Mouse (Mus musculus) brown adipose tissue, adult 24 weeks (tissue): ENCODE measurements around the gene Acot6. TPM values are rescaled to one million over a fixed set of nuclear protein-coding genes. Genes with fewer than 3 reads are reported as not detected.
A peak's percentile ranks its signal among the peaks of the same experiment; 100 is the strongest.
"Not testable (repeated sequence)": the region's sequence is repeated elsewhere in the genome, so short reads cannot be mapped to it uniquely, and the experiment has no call there.

Experiments used
- H3K27ac ChIP-seq: fragments of 200-500 bp; replicated peaks from 2 replicates; pipeline ENCODE4 v1.5.1; 2012; ENCODE audit warnings: low read depth, mild to moderate bottlenecking, low read length
- H3K4me1 ChIP-seq: fragments of 200-500 bp; 2 replicates; pipeline ENCODE4 v1.6.1; 2012; ENCODE audit warnings: low read length, mixed read lengths; ENCODE audit not compliant: control insufficient read depth, insufficient read depth, insufficient read length
- H3K4me3 ChIP-seq: fragments of 200-500 bp; 2 replicates; pipeline ENCODE4 v1.5.1; 2012; ENCODE audit warnings: low read depth, mild to moderate bottlenecking, low read length, moderate library complexity; ENCODE audit not compliant: insufficient read depth
- polyA plus RNA-seq: library from polyadenylated mRNA; stranded (reverse); fragments of >200 nt; gene quantifications from 2 replicates; pipeline ENCODE4 v1.2.4, GENCODE M21; 2012; ENCODE audit not compliant: missing spikeins, insufficient read depth, insufficient read length

Gene Acot6
- polyA plus RNA-seq = 1.5 and 3.3 TPM in 2 replicates

DNA sequence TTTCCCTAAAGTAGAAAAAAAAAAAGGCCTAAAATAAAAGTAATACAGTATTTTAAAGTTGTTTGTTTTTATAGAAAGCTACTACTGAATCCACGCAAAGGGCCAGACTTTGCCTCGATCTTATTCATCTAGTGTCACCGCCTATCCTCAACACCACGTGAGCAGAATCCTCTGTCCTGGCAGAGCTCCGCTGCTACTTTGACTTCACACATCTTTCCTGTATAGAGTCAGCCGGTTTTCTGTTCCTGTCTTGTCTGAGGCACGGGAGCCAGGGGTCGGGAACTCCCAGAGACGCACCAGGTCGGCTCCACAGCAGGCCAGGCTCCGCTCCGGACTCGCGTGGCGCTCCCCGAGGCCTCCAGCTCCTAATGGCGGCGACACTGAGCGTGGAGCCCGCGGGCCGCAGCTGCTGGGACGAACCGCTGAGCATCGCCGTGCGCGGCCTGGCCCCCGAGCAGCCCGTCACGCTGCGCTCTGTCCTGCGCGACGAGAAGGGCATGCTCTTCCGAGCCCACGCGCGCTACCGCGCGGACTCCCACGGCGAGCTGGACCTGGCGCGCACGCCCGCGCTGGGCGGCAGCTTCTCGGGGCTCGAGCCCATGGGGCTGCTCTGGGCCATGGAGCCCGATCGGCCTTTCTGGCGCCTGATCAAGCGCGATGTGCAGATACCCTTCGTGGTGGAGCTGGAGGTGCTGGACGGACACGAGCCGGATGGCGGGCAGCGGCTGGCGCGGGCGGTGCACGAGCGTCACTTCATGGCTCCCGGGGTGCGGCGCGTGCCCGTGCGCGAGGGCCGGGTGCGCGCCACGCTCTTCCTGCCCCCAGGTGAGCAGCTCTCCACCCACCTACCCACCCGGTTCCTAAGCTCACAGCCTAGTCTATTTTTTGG, at the start of gene Acot6:
Gene Acot6 (plus strand): TSS at position 51 of the 889 bp plus-strand sequence.
- not testable (repeated sequence) for H3K27ac ChIP-seq, H3K4me1 ChIP-seq
- peak within 1 kb of the TSS; percentile 89 for H3K4me3 ChIP-seq

DNA sequence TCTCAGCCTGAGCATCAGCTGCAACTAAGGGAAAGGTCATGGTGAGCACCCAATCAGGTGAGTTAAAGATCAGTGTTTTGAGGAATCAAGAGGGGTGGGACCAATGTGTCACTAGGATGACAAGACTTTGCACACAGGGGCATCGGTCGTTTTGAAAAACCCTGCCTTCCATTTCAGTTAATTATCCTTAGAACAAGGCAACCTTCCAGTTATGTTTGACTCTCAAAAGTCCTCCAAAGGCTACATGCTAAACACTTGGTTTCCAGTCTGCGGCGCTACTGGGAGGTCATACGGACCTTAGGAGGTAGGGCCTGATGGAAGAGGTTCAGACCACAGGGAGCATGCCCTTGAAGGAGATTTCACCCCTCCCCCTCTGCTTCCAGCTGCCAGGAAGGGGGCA, 49.7 kb upstream of the Acot6 start:
- not testable (repeated sequence) for H3K4me3 ChIP-seq, H3K27ac ChIP-seq, H3K4me1 ChIP-seq

DNA sequence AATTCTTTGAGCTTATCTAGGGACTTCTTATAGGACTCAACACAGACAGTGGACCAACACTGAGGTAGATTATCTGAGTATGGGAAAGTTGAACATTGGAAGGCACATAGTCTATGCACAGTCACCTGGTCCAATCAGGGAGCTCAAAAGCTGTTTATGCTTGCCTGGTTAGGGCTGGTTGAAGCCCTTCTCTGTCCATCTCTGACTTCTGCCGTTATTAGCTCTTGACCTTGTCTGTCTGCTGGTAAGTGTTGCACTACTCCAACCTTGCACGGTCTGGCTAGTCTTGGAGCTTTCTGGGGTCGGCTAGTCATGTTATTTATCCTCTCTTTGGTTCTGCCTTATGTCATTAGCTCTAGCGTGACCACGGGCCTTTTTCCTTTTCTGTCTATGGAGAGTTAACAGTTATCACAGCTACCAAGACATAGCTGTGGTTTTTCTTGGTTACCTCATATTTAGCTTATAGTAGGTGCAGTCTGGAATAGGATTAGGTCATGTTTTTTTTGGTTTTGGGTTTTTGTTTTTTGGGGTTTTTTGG, 48.4 kb upstream of the Acot6 start, which contains the start of gene Acot3:
Gene Acot3 (plus strand): TSS at position 208 of the 538 bp plus-strand sequence.
- H3K4me3 ChIP-seq = no peak within 1 kb of the TSS
- H3K27ac ChIP-seq = no peak within 1 kb of the TSS
- H3K4me1 ChIP-seq = no peaks in the 10 kb centered on the region

DNA sequence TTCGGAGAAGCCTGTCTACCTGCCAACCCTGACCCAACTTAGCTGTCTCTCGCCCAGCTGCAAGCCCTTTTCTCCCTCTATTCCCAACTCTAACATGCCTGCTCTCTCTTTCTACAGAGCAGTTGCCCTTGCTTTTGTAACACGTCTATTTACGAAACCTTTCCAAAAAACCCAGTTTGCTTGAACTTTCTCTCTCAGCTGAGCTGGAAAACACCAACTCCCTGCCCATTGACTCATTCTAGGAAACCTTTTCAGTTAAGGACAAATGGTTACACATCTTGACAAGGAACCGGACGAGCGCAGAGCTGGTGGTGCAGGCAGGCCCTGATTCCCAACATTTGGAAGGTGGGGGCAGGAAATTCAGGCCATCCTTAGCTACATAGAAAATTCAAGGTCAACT, 47.8 kb upstream of the Acot6 start:
- no peak overlapping the region for H3K27ac ChIP-seq
- H3K4me1 ChIP-seq = no peaks in the 10 kb centered on the region
- no peak overlapping the region for H3K4me3 ChIP-seq

DNA sequence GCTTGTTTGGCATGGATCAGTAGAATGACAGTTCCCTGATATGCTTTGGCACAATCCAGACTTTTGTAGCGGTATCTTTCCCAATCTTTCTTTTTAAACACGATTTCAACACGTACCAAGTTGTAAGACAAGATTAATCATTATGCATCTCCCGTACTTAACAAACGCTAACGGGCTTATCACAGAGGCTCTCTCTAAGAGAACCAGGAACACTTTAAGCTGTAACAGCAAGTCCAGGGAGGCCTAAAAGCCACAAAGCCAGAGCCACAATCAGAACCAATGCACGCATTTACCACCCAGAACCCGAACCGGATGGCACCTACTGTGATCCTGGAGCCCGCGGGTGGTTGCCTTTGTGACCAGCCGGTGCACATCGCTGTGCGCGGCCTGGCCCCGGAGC, 47.3 kb upstream of the Acot6 start:
- peak overlapping the region; percentile 14; the same call in 1 of the 2 replicates for H3K4me3 ChIP-seq
- H3K27ac ChIP-seq = no peak overlapping the region
- H3K4me1 ChIP-seq = no peaks in the 10 kb centered on the region

DNA sequence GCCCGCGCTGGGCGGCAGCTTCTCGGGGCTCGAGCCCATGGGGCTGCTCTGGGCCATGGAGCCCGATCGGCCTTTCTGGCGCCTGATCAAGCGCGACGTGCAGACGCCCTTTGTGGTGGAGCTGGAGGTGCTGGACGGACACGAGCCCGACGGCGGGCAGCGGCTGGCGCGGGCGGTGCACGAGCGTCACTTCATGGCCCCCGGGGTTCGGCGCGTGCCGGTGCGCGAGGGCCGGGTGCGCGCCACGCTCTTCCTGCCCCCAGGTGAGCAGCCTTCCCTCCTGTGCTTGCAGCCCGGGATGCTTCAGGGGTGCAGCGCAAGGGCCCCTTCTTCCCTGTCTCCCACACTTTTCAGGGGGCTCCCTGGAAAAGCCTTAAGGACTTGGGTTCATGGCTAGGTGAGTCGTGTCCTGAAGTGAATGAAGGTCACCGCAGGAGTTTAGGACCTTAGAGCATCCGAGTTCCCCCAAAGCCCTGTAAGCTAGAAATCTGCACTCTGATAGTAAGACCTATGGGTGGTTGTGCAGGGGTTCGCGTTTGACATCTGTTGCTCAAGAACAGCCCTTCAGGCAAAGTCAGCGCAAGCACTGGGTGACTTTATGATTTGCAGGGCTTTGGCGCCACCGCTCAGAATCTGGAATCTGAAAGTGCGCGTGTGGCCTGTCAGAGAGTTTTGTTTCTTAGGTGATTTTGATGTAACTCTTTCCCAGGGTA, 46.6 kb upstream of the Acot6 start:
- no peak overlapping the region for H3K27ac ChIP-seq
- peak overlapping the region; percentile 14; the same call in 1 of the 2 replicates for H3K4me3 ChIP-seq
- H3K4me1 ChIP-seq = no peaks in the 10 kb centered on the region

DNA sequence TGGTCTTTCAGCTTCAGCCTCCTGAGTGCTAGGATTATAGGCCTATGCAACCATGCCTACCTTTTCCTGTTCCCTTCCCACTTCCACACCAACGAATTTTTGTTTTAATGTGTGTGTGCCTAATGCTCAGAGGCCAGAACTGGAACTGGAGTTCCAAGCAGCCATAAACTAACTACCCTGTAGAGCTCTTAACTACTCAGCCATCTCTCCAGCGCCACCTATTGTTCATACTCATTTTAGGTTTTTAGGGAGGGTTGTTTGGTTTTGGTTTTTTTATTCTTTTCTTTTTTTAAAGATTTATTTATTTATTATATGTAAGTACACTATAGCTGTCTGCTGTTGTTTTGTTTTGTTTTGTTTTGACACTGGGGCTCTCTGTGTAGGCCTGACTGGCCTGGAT, 39.5 kb upstream of the Acot6 start:
- Histone ChIP-seq H3K4me1 (no peaks in the 10 kb centered on the region), H3K4me3 (no peak overlapping the region), H3K27ac (no peak overlapping the region)

DNA sequence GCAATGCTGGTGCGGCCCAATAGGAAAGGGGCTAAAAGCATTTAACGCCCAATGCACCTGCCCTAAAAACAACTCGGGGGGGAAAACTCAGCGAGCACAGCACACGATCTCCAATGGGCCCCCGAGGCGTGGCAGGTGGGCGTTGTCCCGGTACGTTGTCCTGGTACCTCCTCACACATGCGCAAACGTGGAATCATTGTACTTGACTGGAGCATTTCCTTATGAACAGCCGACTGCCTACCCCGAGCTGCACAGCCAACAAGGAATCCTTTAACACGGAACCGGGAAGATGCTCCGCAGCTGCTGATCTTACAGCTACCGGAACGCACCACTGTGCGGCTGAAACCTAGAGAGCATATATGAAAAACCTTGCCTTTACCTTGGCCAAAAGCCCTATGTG, 38.1 kb upstream of the Acot6 start:
- Histone ChIP-seq H3K4me3 (no peak overlapping the region), H3K4me1 (no peaks in the 10 kb centered on the region), H3K27ac (no peak overlapping the region)

DNA sequence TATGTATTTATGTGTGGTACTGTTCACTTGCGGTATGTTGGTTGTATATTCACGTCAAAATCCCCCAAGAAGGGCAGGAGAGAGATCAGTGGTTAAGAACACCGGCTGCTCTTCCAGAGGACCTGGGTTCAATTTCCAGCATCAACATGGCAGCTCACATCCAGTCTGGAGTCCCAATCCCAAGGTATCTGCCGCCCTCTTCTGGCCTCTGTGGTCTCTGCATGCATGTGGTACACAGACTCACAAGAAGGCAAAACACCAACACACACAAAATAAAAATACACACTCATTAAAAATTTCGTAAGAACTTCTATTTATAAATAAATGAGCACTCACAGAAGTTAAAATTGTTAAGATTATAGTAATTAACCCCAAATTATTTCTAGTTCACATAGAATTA, 37.2 kb upstream of the Acot6 start:
- no peaks in the 10 kb centered on the region for H3K4me1 ChIP-seq
- no peak overlapping the region for H3K27ac ChIP-seq
- no peak overlapping the region for H3K4me3 ChIP-seq

DNA sequence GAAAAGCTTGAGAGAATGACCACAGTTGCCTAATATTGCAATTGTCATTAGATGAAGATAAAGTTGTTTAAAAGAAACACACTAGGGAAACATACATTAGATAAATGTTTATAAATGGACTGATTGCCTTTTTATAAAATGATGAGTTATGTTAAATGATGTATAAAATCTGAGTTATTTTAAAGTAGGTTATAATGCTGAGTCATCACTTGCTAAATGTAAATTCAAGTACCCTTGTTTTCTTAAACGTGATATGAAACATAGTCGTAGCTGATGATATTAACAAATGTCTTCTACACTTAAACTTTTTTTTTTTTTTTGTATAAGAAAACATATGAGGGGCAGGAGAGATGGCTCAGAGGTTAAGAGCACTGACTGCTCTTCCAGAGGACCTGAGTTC, 36.6 kb upstream of the Acot6 start:
- no peak overlapping the region for H3K4me3 ChIP-seq
- H3K4me1 ChIP-seq = no peaks in the 10 kb centered on the region

DNA sequence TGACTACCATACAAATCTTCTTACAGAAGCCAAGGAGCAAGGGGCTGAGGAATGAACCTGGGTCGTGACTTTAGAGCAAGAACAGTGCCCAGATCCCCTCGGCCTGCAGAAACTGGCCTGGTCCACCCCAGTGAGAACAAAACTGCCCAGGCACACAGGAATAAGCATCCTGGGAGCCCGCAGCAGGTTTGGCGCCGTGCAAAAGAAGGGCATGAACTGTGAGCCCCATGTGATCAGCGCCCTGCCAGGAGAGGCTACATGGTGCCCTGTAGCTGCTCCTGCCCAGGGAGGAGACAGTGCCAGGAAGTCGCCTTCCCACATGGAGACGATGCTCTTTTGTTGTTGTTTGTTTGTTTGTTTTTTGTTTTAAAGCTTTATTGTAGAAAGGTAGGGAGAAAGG, 35.8 kb upstream of the Acot6 start:
- peaks cover 2% of the 10 kb centered on the region; the same call in 1 of the 2 replicates for H3K4me1 ChIP-seq
- no peak overlapping the region for H3K4me3 ChIP-seq

More for the DNA sequence above, 36.6 kb upstream of the Acot6 start:
- no peak overlapping the region for H3K27ac ChIP-seq

DNA sequence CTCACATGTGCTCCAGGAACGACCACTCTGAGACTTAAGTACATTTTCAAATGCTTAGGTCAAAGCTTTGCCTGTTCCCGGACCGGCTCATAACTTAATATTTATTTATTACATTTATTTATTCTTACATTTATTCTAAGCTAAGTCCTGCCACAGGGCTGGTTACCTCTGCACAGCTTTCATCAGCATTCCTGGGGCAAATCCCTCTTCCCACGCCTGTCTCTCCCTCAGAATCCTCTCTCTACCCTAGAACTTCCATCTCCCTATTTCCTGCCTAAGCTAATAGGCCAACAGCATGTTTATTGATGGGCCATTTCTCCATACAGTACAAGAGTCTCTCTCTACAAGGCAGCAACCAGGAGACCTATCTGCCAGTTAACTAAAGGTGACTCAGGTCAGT, 32.7 kb upstream of the Acot6 start:
- Histone ChIP-seq H3K4me1 (peaks cover 2% of the 10 kb centered on the region; the same call in 1 of the 2 replicates), H3K27ac (no peak overlapping the region), H3K4me3 (no peak overlapping the region)

More for the DNA sequence above, 35.8 kb upstream of the Acot6 start:
- H3K27ac ChIP-seq = no peak overlapping the region

DNA sequence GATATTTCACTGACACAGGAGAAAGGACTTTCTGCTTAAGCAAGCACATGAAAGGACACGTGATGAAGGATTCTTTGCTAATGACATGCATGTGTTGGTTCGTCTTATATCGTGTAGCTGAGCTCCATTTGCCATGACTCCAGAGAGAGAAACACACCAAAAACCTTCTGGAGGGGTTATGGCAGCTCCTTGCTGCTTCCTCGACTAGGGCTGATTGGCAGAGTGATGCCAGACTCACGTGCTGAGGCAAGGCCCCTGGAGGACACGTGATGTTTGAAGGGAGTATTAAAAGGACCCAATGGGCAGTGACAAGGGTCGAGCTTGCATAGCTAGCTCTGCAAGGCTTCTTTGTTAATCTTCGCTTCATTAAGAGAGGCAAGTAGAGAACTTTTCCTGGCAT, 32.2 kb upstream of the Acot6 start:
- no peak overlapping the region for H3K4me3 ChIP-seq
- peaks cover 2% of the 10 kb centered on the region; the same call in 1 of the 2 replicates for H3K4me1 ChIP-seq
- H3K27ac ChIP-seq = no peak overlapping the region

DNA sequence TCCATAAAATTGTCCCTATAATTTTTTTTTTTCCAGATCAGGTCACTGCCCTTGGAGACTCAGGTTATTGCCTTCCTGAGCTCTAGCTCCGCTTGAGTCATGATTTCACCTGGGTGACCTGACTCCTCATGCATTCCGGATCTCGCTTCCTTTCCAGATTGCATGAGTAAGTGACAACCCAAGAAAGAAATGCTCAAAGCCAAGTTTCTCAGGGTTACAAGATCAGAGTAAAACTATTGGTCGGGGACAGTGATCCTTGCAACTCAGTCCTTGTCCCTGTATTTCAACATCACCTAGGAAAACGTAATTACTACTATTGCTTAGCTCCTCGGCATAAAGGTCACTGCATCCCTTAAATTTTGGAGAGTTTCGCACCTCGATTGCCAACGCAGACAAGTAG, 31.5 kb upstream of the Acot6 start, which contains the start of gene Acot5:
Gene Acot5 (plus strand): TSS at position 340 of the 400 bp plus-strand sequence.
- Histone ChIP-seq H3K4me1 (peaks cover 2% of the 10 kb centered on the region; the same call in 1 of the 2 replicates), H3K4me3 (peak within 1 kb of the TSS; percentile 40), H3K27ac (no peak within 1 kb of the TSS)

DNA sequence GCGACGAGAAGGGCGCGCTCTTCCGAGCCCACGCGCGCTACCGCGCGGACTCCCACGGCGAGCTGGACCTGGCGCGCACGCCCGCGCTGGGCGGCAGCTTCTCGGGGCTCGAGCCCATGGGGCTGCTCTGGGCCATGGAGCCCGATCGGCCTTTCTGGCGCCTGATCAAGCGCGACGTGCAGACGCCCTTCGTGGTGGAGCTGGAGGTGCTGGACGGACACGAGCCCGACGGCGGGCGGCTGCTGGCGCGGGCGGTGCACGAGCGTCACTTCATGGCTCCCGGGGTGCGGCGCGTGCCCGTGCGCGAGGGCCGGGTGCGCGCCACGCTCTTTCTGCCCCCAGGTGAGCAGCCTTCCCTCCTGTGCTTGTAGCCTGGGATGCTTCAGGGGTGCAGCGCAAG, 30.9 kb upstream of the Acot6 start:
- not testable (repeated sequence) for H3K4me1 ChIP-seq, H3K27ac ChIP-seq
- H3K4me3 ChIP-seq = peak overlapping the region; percentile 40
